Mouse (Mus musculus) gastrocnemius, adult 2 months (tissue): ENCODE results near the gene Scd3. TPM values are rescaled to one million over a fixed set of nuclear protein-coding genes. Genes with fewer than 3 reads are reported as not detected.

Experiments
- DNase-seq: peaks from one replicate; pipeline ENCODE4 v3.0.0; 2022
- H3K27ac ChIP-seq: fragments of 200-600 bp; 2 replicates; pipeline ENCODE4 v1.8.1; 2022; ENCODE audit warnings: mild to moderate bottlenecking
- H3K4me3 ChIP-seq: fragments of 200-600 bp; 2 replicates; pipeline ENCODE4 v1.8.1; 2022; ENCODE audit warnings: mild to moderate bottlenecking, moderate library complexity
- CTCF ChIP-seq: fragments of 200-600 bp; IDR thresholded peaks from 2 replicates; pipeline ENCODE4 v1.8.1; 2022; ENCODE audit warnings: antibody characterized with exemption, mild to moderate bottlenecking, moderate library complexity
- intact Hi-C: fragments of 180-260 bp; cut with DNase I; formaldehyde crosslinking; loops from one replicate; pipeline ENCODE4 v1.15.1; 2025
- long read RNA-seq, 2 experiments: library from polyadenylated mRNA; stranded (forward); transcript quantifications; one replicate each; pipeline ENCODE4 v2.0.0; 2021
- total RNA-seq, 2 experiments: library from RNA; stranded (reverse); gene quantifications; 2 replicates each; pipeline ENCODE4 v1.2.3; 2021

Scd3 gene
- not detected for total RNA-seq
- long read RNA-seq, experiment 1 = 0 reads
- long read RNA-seq, experiment 2 = 0 reads

- no peak for DNase-seq
- TF ChIP-seq CTCF = no peak
- no peak within 1 kb of the TSS for H3K27ac ChIP-seq
- no peak within 1 kb of the TSS for H3K4me3 ChIP-seq
- intact Hi-C loops = no loop called here
Observed at GRCm38 (mm10) chr19:44203015-44203564, at the start of gene Scd3. TSS of gene Scd3 (plus strand) at chr19:44203269.

GRCm38 (mm10) chr19:44153781-44154180 lies 49.3 kb upstream of the Scd3 start:
- Histone ChIP-seq H3K27ac (no peak overlapping the region), H3K4me3 (no peak overlapping the region)
- DNase-seq = no peak
- intact Hi-C loops = no loop called here
- no peak for TF ChIP-seq CTCF

GRCm38 (mm10) chr19:44157005-44157404 lies 46.1 kb upstream of the Scd3 start:
- DNase-seq = no peak
- intact Hi-C loops = no loop called here
- H3K27ac ChIP-seq = no peak overlapping the region
- no peak for TF ChIP-seq CTCF
- H3K4me3 ChIP-seq = no peak overlapping the region

GRCm38 (mm10) chr19:44159386-44159785 lies 43.7 kb upstream of the Scd3 start:
- no peak for DNase-seq
- H3K27ac ChIP-seq = no peak overlapping the region
- intact Hi-C loops = no loop called here
- TF ChIP-seq CTCF = no peak
- no peak overlapping the region for H3K4me3 ChIP-seq

- intact Hi-C loops = no loop called here
- no peak for DNase-seq
- TF ChIP-seq CTCF = peak; percentile 70
- Histone ChIP-seq H3K27ac (no peak overlapping the region), H3K4me3 (no peak overlapping the region)
Observed at GRCm38 (mm10) chr19:44161515-44161914, 41.6 kb upstream of the Scd3 start.

- Histone ChIP-seq H3K4me3 (no peak overlapping the region), H3K27ac (no peak overlapping the region)
- DNase-seq = no peak
- intact Hi-C loops = no loop called here
- TF ChIP-seq CTCF = no peak
Observed at GRCm38 (mm10) chr19:44174835-44175234, 28.2 kb upstream of the Scd3 start.

GRCm38 (mm10) chr19:44176741-44177140 lies 26.3 kb upstream of the Scd3 start:
- intact Hi-C loops = no loop called here
- TF ChIP-seq CTCF = no peak
- H3K27ac ChIP-seq = no peak overlapping the region

GRCm38 (mm10) chr19:44180502-44180901 lies 22.6 kb upstream of the Scd3 start:
- Histone ChIP-seq H3K4me3 (no peak overlapping the region), H3K27ac (no peak overlapping the region)
- TF ChIP-seq CTCF = no peak
- DNase-seq = no peak
- intact Hi-C loops = no loop called here

More at GRCm38 (mm10) chr19:44176741-44177140, 26.3 kb upstream of the Scd3 start:
- DNase-seq = no peak
- H3K4me3 ChIP-seq = no peak overlapping the region

GRCm38 (mm10) chr19:44183968-44184367 lies 19.1 kb upstream of the Scd3 start:
- no peak for DNase-seq
- H3K27ac ChIP-seq = no peak overlapping the region
- no peak overlapping the region for H3K4me3 ChIP-seq
- intact Hi-C loops = no loop called here
- TF ChIP-seq CTCF = no peak

- no peak overlapping the region for H3K4me3 ChIP-seq
- intact Hi-C loops = no loop called here
- no peak for TF ChIP-seq CTCF
Observed at GRCm38 (mm10) chr19:44189056-44189455, 14.0 kb upstream of the Scd3 start.

GRCm38 (mm10) chr19:44192342-44192741 lies 10.7 kb upstream of the Scd3 start, which contains the start of gene Pkd2l1:
TSS of gene Pkd2l1 (minus strand) at chr19:44192442.
- no peak for TF ChIP-seq CTCF
- intact Hi-C loops = no loop called here
- no peak within 1 kb of the TSS for H3K27ac ChIP-seq

More at GRCm38 (mm10) chr19:44189056-44189455, 14.0 kb upstream of the Scd3 start:
- DNase-seq = no peak
- no peak overlapping the region for H3K27ac ChIP-seq

GRCm38 (mm10) chr19:44193906-44194305 lies 9.2 kb upstream of the Scd3 start:
- no peak for TF ChIP-seq CTCF
- intact Hi-C loops = loop anchor here (2.0 kb wide), 1 partner anchor 101 kb away; no protein-coding TSS in a partner anchor
- no peak overlapping the region for H3K4me3 ChIP-seq
- peak; percentile 20 for DNase-seq
- no peak overlapping the region for H3K27ac ChIP-seq

More at GRCm38 (mm10) chr19:44192342-44192741, 10.7 kb upstream of the Scd3 start, which contains the start of gene Pkd2l1:
- no peak within 1 kb of the TSS for H3K4me3 ChIP-seq
- DNase-seq = no peak

- DNase-seq = peak; percentile 67
- Histone ChIP-seq H3K4me3 (no peak overlapping the region), H3K27ac (no peak overlapping the region)
- intact Hi-C loops = loop anchor here (2.0 kb wide), 1 partner anchor 100 kb away; no protein-coding TSS in a partner anchor
- TF ChIP-seq CTCF = peak; percentile 87
Observed at GRCm38 (mm10) chr19:44195138-44195537, 7.9 kb upstream of the Scd3 start.
